Mouse (Mus musculus) layer of hippocampus, adult 11-12 months (tissue): ENCODE results near the gene Vmo1.
A peak's percentile ranks its signal among the peaks of the same experiment; 100 is the strongest.
"Not testable (repeated sequence)": the region's sequence is repeated elsewhere in the genome, so short reads cannot be mapped to it uniquely, and the experiment has no call there.

ENCODE experiments used
- DNase-seq: peaks from one replicate; pipeline ENCODE4 v3.0.0; 2022; ENCODE audit warnings: low spot score

Gene Vmo1

GRCm38 (mm10) chr11:70520178-70520769, 5.9 kb upstream of the Vmo1 start:
- DNase-seq: no peak

DNA sequence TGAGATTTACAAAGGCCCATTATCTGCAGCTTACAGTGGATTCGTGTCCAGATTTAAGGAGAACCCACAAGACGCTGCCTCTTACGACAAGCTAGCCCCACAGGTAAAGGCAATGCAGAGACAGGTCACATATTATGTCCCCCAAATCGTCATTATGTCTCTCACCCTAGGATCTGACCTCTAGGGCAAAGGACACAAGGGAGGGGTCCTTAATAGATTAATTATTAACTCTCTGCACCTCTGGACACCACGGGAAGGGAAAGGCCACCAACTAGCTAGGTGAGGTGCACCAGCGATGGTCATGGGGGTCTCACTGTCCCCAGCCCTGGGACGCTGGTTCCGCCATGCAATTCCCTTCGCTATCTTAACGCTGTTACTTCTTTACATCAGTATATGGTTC, 4.5 kb upstream of the Vmo1 start, which contains the start of gene Gltpd2:
Gene Gltpd2, plus strand, starts transcription at position 274 of the 400 bp plus-strand sequence.
- no peak for DNase-seq

GRCm38 (mm10) chr11:70518436-70518835, 4.0 kb upstream of the Vmo1 start:
- no peak for DNase-seq

DNA sequence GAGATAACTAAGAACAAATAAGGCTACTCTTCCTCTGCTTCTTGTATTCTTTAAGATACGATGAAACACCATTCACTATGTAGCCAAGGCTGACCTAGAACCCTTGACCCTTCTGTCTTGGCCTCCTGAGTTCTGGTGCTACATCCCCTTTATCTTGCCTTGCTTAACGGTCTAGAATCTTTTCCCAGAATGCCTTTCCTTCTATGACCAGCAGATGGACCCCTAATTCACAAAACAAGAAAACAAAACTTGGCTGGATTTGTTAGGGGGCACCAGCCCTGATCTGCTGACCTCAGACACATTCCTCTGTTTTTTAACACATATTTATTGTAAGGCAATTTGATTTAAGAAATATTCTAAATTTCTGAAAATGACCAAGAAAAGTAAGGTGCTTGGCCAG, 1.9 kb upstream of the Vmo1 start:
- peak; percentile 64 for DNase-seq

DNA sequence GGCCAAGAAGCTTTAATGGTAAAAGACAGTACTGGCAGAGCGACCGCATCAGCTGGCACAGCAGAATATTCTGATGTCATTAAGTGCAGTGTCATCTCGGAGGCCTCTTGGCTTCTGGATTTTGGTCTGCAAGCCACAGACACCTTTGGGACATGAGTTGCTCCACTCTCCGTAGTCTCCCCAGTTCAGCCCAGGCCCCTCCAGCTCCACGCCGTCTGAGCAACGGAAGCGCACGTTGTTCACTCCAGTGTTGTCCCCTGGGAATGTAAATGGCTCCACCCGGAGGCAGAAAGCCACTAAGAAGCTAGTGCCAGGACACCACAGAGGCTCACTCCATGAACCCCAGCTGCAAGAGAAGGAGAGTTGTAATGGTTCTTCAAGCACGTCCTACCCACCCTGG, 896 bp downstream of the Vmo1 start:
- no peak for DNase-seq

GRCm38 (mm10) chr11:70512709-70513342, 1.6 kb downstream of the Vmo1 start:
- DNase-seq: no peak

DNA sequence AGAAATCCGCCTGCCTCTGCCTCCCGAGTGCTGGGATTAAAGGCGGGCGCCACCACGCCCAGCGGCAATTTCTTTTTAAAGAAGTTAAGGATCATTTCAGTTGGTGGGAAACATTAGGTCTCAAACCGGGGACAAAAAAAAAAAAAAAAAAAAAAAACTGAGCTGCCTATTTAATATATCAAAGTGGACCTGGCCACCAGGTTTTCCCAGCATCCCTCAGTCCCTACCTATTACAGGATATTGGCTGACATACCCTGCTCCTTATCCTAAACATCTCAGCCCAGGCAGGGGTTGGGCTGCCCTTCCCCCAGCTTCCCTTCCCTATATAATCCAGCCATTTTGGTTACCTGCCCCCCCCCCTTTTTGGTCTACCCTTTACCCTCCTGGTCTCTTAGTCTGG, 2.6 kb downstream of the Vmo1 start:
- no peak for DNase-seq

- DNase-seq: no peak
Observed at GRCm38 (mm10) chr11:70511242-70511641, 3.2 kb downstream of the Vmo1 start.

GRCm38 (mm10) chr11:70509753-70510564, 4.5 kb downstream of the Vmo1 start:
- no peak for DNase-seq

DNA sequence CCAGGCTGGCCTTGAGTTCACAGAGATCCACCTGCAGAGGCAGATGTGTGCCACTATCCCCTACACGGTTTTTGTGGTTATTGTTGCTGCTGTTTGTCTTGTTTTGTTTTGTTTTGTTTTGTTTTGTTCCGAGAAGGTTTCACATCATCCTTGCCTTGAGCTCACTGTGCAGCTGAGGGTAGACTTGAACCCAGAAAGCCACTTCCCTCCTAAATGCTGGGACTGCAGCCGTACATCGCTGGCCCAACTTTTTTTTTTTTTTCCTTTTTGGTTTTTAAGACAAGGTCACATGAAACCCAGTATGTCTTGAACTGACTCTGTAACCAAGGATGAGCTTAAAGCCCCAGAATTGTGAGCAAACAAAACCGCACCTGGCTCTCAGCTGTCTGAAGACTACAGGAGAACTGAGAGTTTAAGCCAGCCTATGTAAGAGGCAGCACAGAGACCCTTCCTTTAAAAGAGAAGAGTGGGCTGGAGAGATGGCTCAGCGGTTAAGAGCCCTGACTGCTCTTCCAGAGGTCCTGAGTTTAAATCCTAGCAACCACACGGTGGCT, 7.4 kb downstream of the Vmo1 start:
- DNase-seq: no peak

- DNase-seq: peak; percentile 69
Observed at GRCm38 (mm10) chr11:70506385-70506784, 8.0 kb downstream of the Vmo1 start.

GRCm38 (mm10) chr11:70504970-70505369, 9.4 kb downstream of the Vmo1 start, which contains the start of gene Tm4sf5:
Gene Tm4sf5, plus strand, starts transcription at chr11:70505244.
- no peak for DNase-seq

DNA sequence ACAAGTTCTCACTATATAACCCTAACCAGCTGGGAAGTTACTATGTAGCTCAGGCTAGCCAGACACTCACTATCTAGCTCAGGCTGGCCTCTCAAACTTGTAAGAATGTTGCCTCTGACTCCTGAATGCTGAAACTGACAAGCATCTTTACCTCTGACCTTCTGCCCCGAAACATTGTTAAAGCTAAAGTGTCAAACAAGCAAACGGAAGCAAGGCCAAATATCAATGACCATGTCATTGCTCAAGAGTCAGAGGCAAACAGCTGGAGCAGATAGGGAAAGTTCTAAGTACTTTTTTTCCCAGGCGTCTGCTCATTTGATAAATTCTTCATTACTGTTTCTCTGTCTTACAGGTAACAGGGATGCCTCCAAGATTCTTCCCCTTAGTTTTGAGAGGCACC, 12.4 kb downstream of the Vmo1 start:
- DNase-seq: no peak

GRCm38 (mm10) chr11:70500476-70500812, 14.0 kb downstream of the Vmo1 start:
- no peak for DNase-seq

DNA sequence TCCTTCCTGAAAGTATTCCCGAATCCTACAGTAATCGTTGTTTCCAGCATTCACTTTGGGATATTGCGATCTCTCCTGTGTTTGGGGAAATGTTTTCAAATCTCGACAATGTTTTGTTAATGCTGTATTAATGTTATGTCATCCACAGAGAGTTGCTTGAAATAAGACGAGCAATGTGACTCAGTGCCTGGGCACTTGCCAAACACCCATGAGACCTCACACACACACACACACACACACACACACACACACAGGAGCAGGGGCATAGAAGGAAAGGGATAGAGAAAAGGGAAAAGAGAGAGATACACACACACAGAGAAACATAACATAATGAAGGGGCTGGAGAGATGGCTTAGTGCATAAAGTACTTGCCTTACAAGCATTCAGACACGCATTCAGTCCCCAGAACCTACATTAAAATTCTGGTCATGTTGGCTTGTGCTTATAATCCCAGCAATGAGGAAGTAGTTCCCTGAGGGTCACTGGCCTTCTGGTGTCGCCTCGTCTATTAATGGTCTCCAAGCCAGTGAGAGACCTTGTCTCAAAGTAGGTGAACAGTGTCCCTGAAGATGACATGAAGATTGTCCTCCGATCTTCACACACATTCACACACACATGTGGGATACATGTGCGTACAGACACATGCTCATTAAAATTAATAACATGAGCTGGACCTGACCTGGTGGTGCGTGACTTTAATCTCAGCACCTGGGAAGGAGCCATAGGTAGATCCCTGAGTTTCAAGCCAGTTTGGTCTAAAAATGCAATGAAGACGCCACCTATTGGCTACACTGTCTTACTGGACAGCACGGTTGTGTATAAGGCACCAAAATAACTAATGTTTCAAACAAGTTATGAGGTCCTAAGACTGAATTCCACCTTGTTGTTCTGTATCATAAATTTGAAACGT, 14.6 kb downstream of the Vmo1 start:
- no peak for DNase-seq

- DNase-seq: peak; percentile 37
Observed at GRCm38 (mm10) chr11:70489684-70490083, 24.7 kb downstream of the Vmo1 start.

GRCm38 (mm10) chr11:70489138-70489537, 25.3 kb downstream of the Vmo1 start:
- DNase-seq: no peak

DNA sequence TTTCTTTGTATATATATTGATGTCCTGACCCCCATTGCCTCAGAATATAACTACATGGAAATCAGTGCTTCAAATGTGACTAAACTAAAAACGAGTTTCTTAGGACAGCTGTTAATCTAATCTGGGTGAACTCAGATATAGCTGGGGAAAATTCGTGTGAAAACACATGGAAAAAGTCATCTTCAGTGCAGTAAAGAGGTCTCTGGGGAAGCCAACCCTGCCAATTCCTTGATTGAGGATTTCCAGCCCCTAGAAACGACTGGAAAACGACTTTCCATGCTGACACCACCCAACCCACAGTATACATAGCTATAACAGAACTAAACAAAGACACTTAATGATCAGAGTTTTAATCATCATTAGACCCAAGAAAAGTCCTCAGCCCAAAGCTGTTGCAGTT, 26.6 kb downstream of the Vmo1 start:
- DNase-seq: no peak

- DNase-seq: no peak
Observed at GRCm38 (mm10) chr11:70485498-70485897, 28.9 kb downstream of the Vmo1 start.

DNA sequence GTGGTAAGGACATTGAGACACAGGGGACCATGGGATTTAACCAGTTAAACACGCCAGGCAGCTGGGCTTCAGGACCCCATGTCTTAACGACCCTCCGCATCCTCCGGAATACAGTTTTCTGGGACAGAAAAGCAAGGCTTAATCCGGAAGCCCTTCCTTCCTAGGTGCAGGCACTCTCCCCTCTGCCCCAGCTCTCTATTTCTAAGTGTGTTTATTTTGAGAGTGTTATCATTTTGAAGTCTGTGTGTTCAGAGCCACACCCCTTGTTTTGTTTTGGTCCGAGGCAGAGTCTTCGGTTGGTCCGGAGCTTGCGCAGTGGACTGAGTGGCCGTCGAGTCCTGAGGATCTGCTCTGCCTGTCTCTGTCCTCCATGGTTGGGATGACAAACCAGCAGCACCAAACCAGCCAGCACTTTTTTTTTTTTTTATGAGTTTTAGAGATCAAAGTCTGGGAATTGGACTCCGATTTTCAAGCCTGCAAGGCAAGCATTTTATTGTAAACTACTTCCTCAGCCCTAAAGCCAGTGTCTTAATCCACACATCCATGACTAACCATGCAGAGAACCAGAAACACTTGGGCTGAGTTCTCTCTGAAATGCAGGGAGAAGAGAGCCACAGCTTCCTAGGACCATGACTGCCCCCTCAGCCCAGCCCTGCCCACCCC, 39.4 kb downstream of the Vmo1 start:
- no peak for DNase-seq

- DNase-seq: not testable (repeated sequence)
Observed at GRCm38 (mm10) chr11:70473291-70473690, 41.1 kb downstream of the Vmo1 start.
